18 mouse cellular contexts compared by ENCODE assay signal in the genomic region with DNA sequence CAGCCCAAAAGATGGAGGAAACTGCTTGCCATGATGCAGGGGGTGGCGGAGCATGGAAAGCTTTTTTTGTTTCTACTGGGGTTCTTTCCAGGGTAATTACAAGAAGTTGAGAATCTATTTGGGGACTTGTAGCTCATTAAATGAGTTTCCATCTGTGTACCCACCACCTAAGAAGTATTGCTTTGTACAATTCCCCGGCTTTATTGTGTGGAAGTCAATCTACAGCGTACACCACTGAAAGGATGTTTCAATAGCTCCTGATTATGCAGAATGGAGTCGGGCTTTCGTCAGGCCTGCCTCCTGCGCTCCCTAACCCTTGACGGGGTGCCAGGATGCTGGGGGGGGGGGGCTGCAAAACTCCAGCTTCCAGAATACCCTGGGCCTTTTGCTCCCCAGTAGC.
DNase-seq lines count a peak whose midpoint lies in the region; ATAC-seq and TF ChIP-seq lines count a peak whose summit lies in the region.
"Had no signal": no experiment of that assay in that cellular context is flagged by ENCODE, and none has a peak within 500 bp of the region (broad histone marks: within the 10 kb centered on the region; RNA-seq: fewer than 3 reads in every experiment).

No protein-coding gene starts in this region.

- TF ChIP-seq POLR2A in brain, embryonic 14.5 days (IDR thresholded peaks at IDR 0.05; ENCODE audit: borderline replicate concordance, extremely low read depth, insufficient read depth, insufficient read length, poor library complexity, severe bottlenecking): no peak

- no peak for TF ChIP-seq CTCF in brain, embryonic 14.5 days (IDR thresholded peaks at IDR 0.05; ENCODE audit: borderline replicate concordance, extremely low read depth, insufficient read depth, insufficient read length)

- no peak overlapping the region for H3K27ac ChIP-seq in hindbrain, embryonic 11.5 days (ENCODE audit: low read depth, low read length)
- no peak overlapping the region for H3K27ac ChIP-seq in neural tube, embryonic 12.5 days
- H3K27ac ChIP-seq: heart, embryonic 13.5 days; layer of hippocampus, adult 2 months; limb, embryonic 15.5 days had no signal

- no peaks in the 10 kb centered on the region for H3K4me1 ChIP-seq in hindbrain, embryonic 11.5 days (replicated peaks; ENCODE audit: control insufficient read depth, insufficient read depth, low read length)
- H3K4me1 ChIP-seq in neural tube, embryonic 12.5 days: peaks cover 22% of the 10 kb centered on the region

- no peak overlapping the region for H3K9ac ChIP-seq in hindbrain, embryonic 11.5 days (ENCODE audit: low read depth, low read length)
- H3K9ac ChIP-seq in neural tube, embryonic 12.5 days: no peak overlapping the region
- H3K9ac ChIP-seq: heart, embryonic 13.5 days; limb, embryonic 15.5 days had no signal

- no peaks in the 10 kb centered on the region for H3K27me3 ChIP-seq in hindbrain, embryonic 11.5 days (ENCODE audit: control insufficient read depth, insufficient read depth, low read length)
- H3K27me3 ChIP-seq in neural tube, embryonic 12.5 days (replicated peaks): no peaks in the 10 kb centered on the region
- H3K27me3 ChIP-seq: CH12.LX; heart, embryonic 13.5 days; limb, embryonic 15.5 days had no signal

- H3K9me3 ChIP-seq in hindbrain, embryonic 11.5 days (ENCODE audit: control insufficient read depth, low read length): no peaks in the 10 kb centered on the region
- no peaks in the 10 kb centered on the region for H3K9me3 ChIP-seq in neural tube, embryonic 12.5 days
- H3K9me3 ChIP-seq: limb, embryonic 15.5 days had no signal

- DNase-seq in frontal cortex, postnatal 10 days (ENCODE audit: low spot score in 2 of 2): no peak
- DNase-seq in brain, embryonic 14.5 days (ENCODE audit: low read depth): peak; percentile 84
- no peak for DNase-seq in hindbrain, embryonic 11.5 days (ENCODE audit: low spot score)
- no peak for DNase-seq in adipocyte (ENCODE audit: low spot score)
- DNase-seq in cerebellum, adult 8-10 months: no peak
- no peak for DNase-seq in Muller cell, postnatal 12 days (ENCODE audit: inconsistent ontology term)
- DNase-seq: cerebellum, adult 11 months; kidney, adult 8-10 months; kidney, postnatal 14 days; layer of hippocampus, postnatal 36 days; lung, postnatal 10 days; right cerebral cortex, postnatal 4 days had no signal

- WGBS in hindbrain, embryonic 11.5 days: 65% methylated on average over 7 of the region's 7 CpGs
- WGBS in neural tube, embryonic 12.5 days: 48% methylated on average over 7 of the region's 7 CpGs

- ATAC-seq in frontal cortex, adult (ENCODE audit: low TSS enrichment): peak; percentile 53
- 0 out of 2 replicates have a peak, but pooled peaks have one; percentile 34 for ATAC-seq in hindbrain, embryonic 11.5 days (ENCODE audit: low FRiP score)
- peak; percentile 49; the same call in 1 of the 2 replicates for ATAC-seq in neural tube, embryonic 12.5 days (ENCODE audit: low FRiP score, low read depth)

- H3K4me2 ChIP-seq in hindbrain, embryonic 11.5 days (replicated peaks; ENCODE audit: low read depth, low read length): no peak overlapping the region
- H3K4me2 ChIP-seq in neural tube, embryonic 12.5 days (replicated peaks): no peak overlapping the region
- H3K4me2 ChIP-seq: heart, embryonic 13.5 days; limb, embryonic 15.5 days had no signal

- H3K36me3 ChIP-seq in hindbrain, embryonic 11.5 days (ENCODE audit: control insufficient read depth, insufficient read depth, low read length): no peaks in the 10 kb centered on the region
- no peaks in the 10 kb centered on the region for H3K36me3 ChIP-seq in neural tube, embryonic 12.5 days
- H3K36me3 ChIP-seq: heart, embryonic 13.5 days; limb, embryonic 15.5 days had no signal

- H3K4me3 ChIP-seq in hindbrain, embryonic 11.5 days (ENCODE audit: low read depth, low read length): no peak overlapping the region
- H3K4me3 ChIP-seq in neural tube, embryonic 12.5 days: no peak overlapping the region
- H3K4me3 ChIP-seq: heart, embryonic 13.5 days; layer of hippocampus, adult 2 months; limb, embryonic 15.5 days had no signal
